Mouse (Mus musculus) hindbrain, embryonic 10.5 days (tissue): ENCODE measurements at regions not wholly inside any gene's neighbourhood (a gene's known extent, or its start where the extent isn't known, plus 50 kb on each side); places are given as distances from the start of the nearest gene placed in this dataset.
"Not testable (repeated sequence)": the region's sequence is repeated elsewhere in the genome, so short reads cannot be mapped to it uniquely, and the experiment has no call there.

Experiments
- DNase-seq: peaks from one replicate; pipeline ENCODE4 v3.0.0-alpha.2; 2017; ENCODE audit warnings: low spot score
- H3K27ac ChIP-seq: fragments of 300-500 bp; sonication (generic); 2 replicates; pipeline ENCODE4 v1.5.1; 2016; ENCODE audit warnings: mild to moderate bottlenecking, moderate library complexity
- H3K27me3 ChIP-seq: fragments of 300-500 bp; sonication (generic); 2 replicates; pipeline ENCODE4 v1.6.1; 2016; ENCODE audit warnings: mild to moderate bottlenecking; ENCODE audit not compliant: poor library complexity, insufficient read depth, severe bottlenecking
- H3K36me3 ChIP-seq: fragments of 300-500 bp; sonication (generic); 2 replicates; pipeline ENCODE4 v1.6.1; 2016; ENCODE audit warnings: mild to moderate bottlenecking, moderate library complexity
- H3K4me1 ChIP-seq: fragments of 300-500 bp; sonication (generic); replicated peaks from 2 replicates; pipeline ENCODE4 v1.6.1; 2016; ENCODE audit warnings: mild to moderate bottlenecking
- H3K4me3 ChIP-seq: fragments of 300-500 bp; sonication (generic); 2 replicates; pipeline ENCODE4 v1.5.1; 2016; ENCODE audit warnings: mild to moderate bottlenecking, moderate library complexity
- H3K9me3 ChIP-seq: fragments of 300-500 bp; sonication (generic); 2 replicates; pipeline ENCODE4 v1.6.1; 2016; ENCODE audit warnings: mild to moderate bottlenecking, moderate library complexity
- WGBS: fragments of 180-500 bp; shearing (Covaris S2); methylation state at CpG from one replicate; pipeline ENCODE4 v1.1.7; 2016; 5-methylcytosine and 5-hydroxymethylcytosine counted together

DNA sequence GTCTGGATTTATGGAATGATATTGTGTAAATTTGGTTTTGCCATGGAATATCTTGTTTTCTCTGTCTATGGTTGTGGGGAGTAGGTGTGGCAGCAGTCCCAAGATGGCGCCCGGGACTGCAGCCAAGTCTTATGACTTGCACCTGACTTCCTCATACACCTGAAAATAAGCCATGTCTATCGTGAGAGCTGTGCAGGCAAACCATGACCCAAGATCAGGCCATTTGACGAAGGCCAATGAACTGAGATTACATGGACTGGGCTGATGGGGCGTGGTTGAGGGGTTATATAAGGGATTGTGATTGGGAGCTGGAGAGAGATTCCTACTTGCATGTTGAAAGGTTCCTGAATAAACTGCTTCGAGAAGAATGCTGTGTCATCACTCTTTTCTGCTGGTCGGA is 139.5 kb downstream of the Slc6a15 start:
- not testable (repeated sequence) for H3K4me1 ChIP-seq, DNase-seq, H3K9me3 ChIP-seq, H3K4me3 ChIP-seq, H3K27me3 ChIP-seq, H3K36me3 ChIP-seq, H3K27ac ChIP-seq
- WGBS = 94% methylated on average over 7 of the region's 7 CpGs

GRCm38 (mm10) chr10:103544502-103544901 is 176.9 kb downstream of the Slc6a15 start:
- H3K4me3 ChIP-seq = no peak overlapping the region
- no peak overlapping the region for H3K27ac ChIP-seq
- 0 out of 2 replicates have a peak, but pooled peaks cover 4% of the 10 kb centered on the region for H3K9me3 ChIP-seq
- no peak for DNase-seq
- no peaks in the 10 kb centered on the region for H3K36me3 ChIP-seq
- no peaks in the 10 kb centered on the region for H3K4me1 ChIP-seq
- no peaks in the 10 kb centered on the region for H3K27me3 ChIP-seq
- WGBS = 97% methylated on average over 2 of the region's 2 CpGs

- Histone ChIP-seq H3K27ac (no peak overlapping the region), H3K27me3 (no peaks in the 10 kb centered on the region), H3K36me3 (no peaks in the 10 kb centered on the region), H3K9me3 (0 out of 2 replicates have a peak, but pooled peaks cover 4% of the 10 kb centered on the region), H3K4me3 (no peak overlapping the region), H3K4me1 (no peaks in the 10 kb centered on the region)
- 83% methylated on average over 2 of the region's 2 CpGs for WGBS
- no peak for DNase-seq
These were observed 181.9 kb downstream of the Slc6a15 start for GRCm38 (mm10) chr10:103549510-103549909.

- H3K36me3 ChIP-seq = no peaks in the 10 kb centered on the region
- no peak overlapping the region for H3K4me3 ChIP-seq
- H3K9me3 ChIP-seq = no peaks in the 10 kb centered on the region
- no peaks in the 10 kb centered on the region for H3K27me3 ChIP-seq
- DNase-seq = no peak
- H3K27ac ChIP-seq = no peak overlapping the region
- no peaks in the 10 kb centered on the region for H3K4me1 ChIP-seq
- 71% methylated on average over 3 of the region's 3 CpGs for WGBS
These were observed 217.5 kb downstream of the Slc6a15 start for GRCm38 (mm10) chr10:103585097-103585496.

- H3K27ac ChIP-seq = no peak overlapping the region
- DNase-seq = no peak
- H3K9me3 ChIP-seq = no peaks in the 10 kb centered on the region
- no peaks in the 10 kb centered on the region for H3K36me3 ChIP-seq
- H3K4me3 ChIP-seq = no peak overlapping the region
- H3K4me1 ChIP-seq = no peaks in the 10 kb centered on the region
- WGBS = 81% methylated on average over 2 of the region's 2 CpGs
- H3K27me3 ChIP-seq = no peaks in the 10 kb centered on the region
These were observed 217.9 kb downstream of the Slc6a15 start for GRCm38 (mm10) chr10:103585504-103585903.

DNA sequence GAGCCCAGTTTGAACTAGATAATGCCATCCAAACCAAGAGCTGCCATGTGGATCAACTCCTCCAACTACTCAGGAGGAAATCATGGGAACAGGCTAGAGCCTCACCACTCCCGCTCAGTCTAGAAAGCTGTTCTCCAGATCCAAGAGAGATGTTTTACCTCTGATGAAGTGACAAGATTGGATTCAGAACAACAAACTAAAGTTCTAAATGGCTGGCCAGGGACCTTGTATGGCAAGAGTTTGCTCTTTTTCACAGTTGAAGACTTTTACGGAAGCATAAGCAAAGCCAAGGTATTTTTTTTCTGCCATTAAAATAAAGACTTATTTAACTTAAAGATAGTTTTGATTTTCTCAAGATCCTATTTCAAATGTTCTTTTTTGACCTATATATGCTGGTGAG is 224.4 kb downstream of the Slc6a15 start:
- DNase-seq = no peak
- Histone ChIP-seq H3K9me3 (no peaks in the 10 kb centered on the region), H3K27ac (no peak overlapping the region), H3K4me1 (no peaks in the 10 kb centered on the region), H3K27me3 (no peaks in the 10 kb centered on the region), H3K36me3 (no peaks in the 10 kb centered on the region), H3K4me3 (no peak overlapping the region)
- 97% methylated on average over 2 of the region's 2 CpGs for WGBS

DNA sequence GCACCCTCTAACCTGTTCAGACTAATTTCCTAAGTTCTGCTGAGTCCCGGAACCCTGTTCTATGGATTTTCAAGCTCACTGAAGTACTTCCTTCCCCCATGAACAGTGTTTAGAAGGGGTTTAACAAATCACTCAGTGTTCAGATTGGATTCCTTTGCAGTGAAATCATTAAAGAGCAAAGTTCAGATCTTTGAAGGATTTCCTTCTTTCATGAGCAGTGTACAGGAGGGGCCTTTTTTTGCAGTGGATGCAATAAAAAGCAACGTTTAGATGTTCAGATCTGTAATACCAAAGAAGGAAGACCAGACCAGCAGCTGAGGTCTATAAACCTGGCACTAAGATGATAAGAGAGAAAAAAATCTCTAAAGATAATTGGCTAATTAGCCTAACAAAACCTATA is 273.6 kb downstream of the Slc6a15 start:
- no peaks in the 10 kb centered on the region for H3K4me1 ChIP-seq
- DNase-seq = no peak
- no peaks in the 10 kb centered on the region for H3K36me3 ChIP-seq
- no peak overlapping the region for H3K27ac ChIP-seq
- 90% methylated on average over 2 of the region's 2 CpGs for WGBS
- no peaks in the 10 kb centered on the region for H3K27me3 ChIP-seq
- H3K4me3 ChIP-seq = no peak overlapping the region
- no peaks in the 10 kb centered on the region for H3K9me3 ChIP-seq

DNA sequence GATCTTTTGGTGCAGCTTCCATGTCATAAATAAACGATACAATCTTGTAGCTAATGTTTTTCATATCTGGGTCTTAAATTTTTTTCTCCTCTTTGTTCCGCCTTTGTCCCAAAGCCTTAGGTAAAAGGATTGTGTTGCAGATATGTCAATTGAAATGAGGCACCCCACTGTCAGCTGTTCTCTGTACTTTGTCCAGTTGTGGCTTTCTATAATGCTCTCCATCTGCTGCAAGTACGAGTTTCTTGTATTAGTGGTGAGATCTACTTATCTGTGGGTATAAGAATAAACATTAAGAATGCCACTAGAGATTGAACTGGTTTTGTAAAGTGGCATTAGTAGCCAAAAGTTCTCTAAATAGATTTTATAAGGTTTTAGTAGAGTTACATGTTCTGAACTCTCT is 282.3 kb downstream of the Slc6a15 start:
- no peak overlapping the region for H3K4me3 ChIP-seq
- no peaks in the 10 kb centered on the region for H3K9me3 ChIP-seq
- no peak for DNase-seq
- H3K27me3 ChIP-seq = no peaks in the 10 kb centered on the region
- H3K4me1 ChIP-seq = no peaks in the 10 kb centered on the region
- WGBS = 82% methylated on average over 3 of the region's 3 CpGs
- no peaks in the 10 kb centered on the region for H3K36me3 ChIP-seq
- no peak overlapping the region for H3K27ac ChIP-seq

GRCm38 (mm10) chr10:103673081-103673480 is 305.5 kb downstream of the Slc6a15 start:
- DNase-seq = no peak
- H3K36me3 ChIP-seq = no peaks in the 10 kb centered on the region
- no peak overlapping the region for H3K27ac ChIP-seq
- no peaks in the 10 kb centered on the region for H3K27me3 ChIP-seq
- H3K4me1 ChIP-seq = no peaks in the 10 kb centered on the region
- 90% methylated on average over 3 of the region's 3 CpGs for WGBS
- no peak overlapping the region for H3K4me3 ChIP-seq
- no peaks in the 10 kb centered on the region for H3K9me3 ChIP-seq

- H3K4me3 ChIP-seq = no peak overlapping the region
- no peaks in the 10 kb centered on the region for H3K36me3 ChIP-seq
- H3K27me3 ChIP-seq = no peaks in the 10 kb centered on the region
- H3K9me3 ChIP-seq = no peaks in the 10 kb centered on the region
- no peak overlapping the region for H3K27ac ChIP-seq
- 90% methylated on average over 3 of the region's 3 CpGs for WGBS
- DNase-seq = no peak
- H3K4me1 ChIP-seq = no peaks in the 10 kb centered on the region
These were observed 306.2 kb downstream of the Slc6a15 start for GRCm38 (mm10) chr10:103673765-103674164.

GRCm38 (mm10) chr10:103692682-103693081 is 325.1 kb downstream of the Slc6a15 start:
- no peak overlapping the region for H3K27ac ChIP-seq
- H3K36me3 ChIP-seq = no peaks in the 10 kb centered on the region
- H3K9me3 ChIP-seq = no peaks in the 10 kb centered on the region
- no peaks in the 10 kb centered on the region for H3K4me1 ChIP-seq
- DNase-seq = no peak
- WGBS = 61% methylated on average over 2 of the region's 2 CpGs
- no peaks in the 10 kb centered on the region for H3K27me3 ChIP-seq
- no peak overlapping the region for H3K4me3 ChIP-seq

DNA sequence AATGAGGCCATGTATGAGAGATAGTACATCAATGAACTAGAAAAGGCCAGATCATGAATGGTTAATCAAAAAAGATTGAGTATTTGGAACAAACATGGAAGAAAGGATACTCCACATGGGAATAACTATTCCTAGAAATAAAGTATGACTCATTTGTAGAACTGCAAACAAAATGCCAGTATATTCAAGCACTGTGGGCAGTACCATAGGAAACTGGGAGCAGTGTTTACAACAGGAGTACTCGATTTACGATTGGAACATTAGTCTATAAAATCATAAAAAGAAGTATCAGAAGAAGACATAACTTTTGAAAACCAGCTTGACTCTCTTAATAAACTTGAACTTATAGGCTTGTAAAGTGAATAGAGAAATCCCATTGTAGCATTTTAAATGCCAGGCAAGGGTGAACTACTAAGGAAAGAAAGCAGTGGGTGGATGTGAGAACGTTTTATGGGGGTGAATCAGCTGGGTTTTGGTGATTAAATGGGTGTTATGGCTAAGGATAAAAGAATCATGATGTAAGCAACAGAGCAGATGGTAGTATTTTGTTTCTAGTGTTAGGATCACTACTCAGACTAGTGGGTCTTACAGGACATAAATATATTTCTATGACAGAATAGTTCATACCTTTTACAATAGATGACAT is 347.6 kb downstream of the Slc6a15 start:
- Histone ChIP-seq H3K27ac (no peak overlapping the region), H3K4me1 (no peaks in the 10 kb centered on the region), H3K36me3 (no peaks in the 10 kb centered on the region), H3K4me3 (no peak overlapping the region), H3K27me3 (no peaks in the 10 kb centered on the region), H3K9me3 (no peaks in the 10 kb centered on the region)
- DNase-seq = no peak
- WGBS = 77% methylated on average over 3 of the region's 3 CpGs

DNA sequence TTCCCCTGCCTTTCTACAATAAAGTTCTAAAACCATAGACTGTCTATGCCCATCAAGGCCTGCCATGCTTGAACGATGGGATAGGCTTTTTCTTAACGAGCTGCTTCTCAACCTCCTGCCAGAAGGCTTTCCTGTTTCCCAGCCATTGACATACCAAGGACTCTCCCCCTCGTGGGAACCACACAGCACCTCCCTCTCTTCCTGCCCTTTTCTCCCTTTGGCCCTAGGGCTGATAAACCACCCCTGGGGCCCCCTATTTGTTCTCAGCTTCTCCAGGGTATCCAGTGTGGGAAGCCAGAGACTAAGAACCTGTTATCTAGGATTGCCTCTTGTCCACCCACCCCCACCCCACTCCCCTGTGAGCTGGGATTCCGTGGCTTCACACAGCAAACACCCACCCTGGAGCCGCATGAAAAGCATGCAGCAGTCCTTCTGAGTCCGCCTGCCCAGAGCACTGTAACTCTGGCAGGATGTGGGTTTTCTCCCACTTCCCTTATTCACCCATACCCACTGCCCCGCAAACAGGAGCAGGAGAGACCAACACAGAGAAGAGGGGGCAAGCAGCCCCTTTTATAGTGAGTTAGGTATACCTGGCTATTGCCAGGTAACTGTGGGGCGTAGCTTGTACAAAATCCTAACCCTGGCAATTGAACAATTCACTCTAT is 351.5 kb downstream of the Slc6a15 start:
- Histone ChIP-seq H3K36me3 (no peaks in the 10 kb centered on the region), H3K4me1 (no peaks in the 10 kb centered on the region), H3K9me3 (no peaks in the 10 kb centered on the region), H3K4me3 (no peak overlapping the region), H3K27ac (no peak overlapping the region), H3K27me3 (no peaks in the 10 kb centered on the region)
- DNase-seq = no peak
- WGBS = 71% methylated on average over 8 of the region's 8 CpGs

DNA sequence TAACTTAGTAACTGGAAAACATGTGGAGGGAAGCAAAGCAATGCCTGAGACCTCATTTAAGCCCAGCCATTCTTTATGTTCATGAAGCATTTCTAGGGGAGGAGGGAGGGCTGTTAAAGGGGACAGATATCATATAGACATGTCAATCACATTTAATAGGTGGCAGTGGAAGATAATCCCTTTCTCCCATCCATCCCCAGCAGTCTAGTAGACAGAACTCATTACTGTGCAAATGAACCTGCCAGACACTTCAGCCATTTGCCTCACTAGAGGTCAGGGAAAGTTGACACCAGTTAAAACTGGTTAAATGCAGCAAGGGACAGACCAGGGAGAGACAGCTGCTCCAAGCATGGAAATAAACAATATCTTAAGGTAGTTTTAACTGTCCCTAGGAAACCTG is 359.1 kb downstream of the Slc6a15 start:
- no peaks in the 10 kb centered on the region for H3K36me3 ChIP-seq
- no peaks in the 10 kb centered on the region for H3K27me3 ChIP-seq
- H3K4me3 ChIP-seq = no peak overlapping the region
- no peaks in the 10 kb centered on the region for H3K9me3 ChIP-seq
- H3K4me1 ChIP-seq = peaks cover 15% of the 10 kb centered on the region
- peak; percentile 39 for DNase-seq
- H3K27ac ChIP-seq = no peak overlapping the region
